Mouse (Mus musculus) left cerebral cortex, postnatal 25 days (tissue): ENCODE measurements around the gene Lamtor5. TPM values are rescaled to one million over a fixed set of nuclear protein-coding genes. Genes with fewer than 3 reads are reported as not detected.
A peak's percentile ranks its signal among the peaks of the same experiment; 100 is the strongest.

Source experiments
- DNase-seq, 2 experiments: peaks; one replicate each; pipeline ENCODE4 v3.0.0; 2022; ENCODE audit warnings: low spot score in 2 of 2, mixed read lengths in 1 of 2
- intact Hi-C: fragments of 180-260 bp; cut with DNase I; formaldehyde crosslinking; loops from one replicate; pipeline ENCODE4 v1.15.1; 2025
- total RNA-seq, 2 experiments: library from RNA; stranded (reverse); gene quantifications; 2 replicates each; pipeline ENCODE4 v1.2.3; 2021

Gene Lamtor5
- total RNA-seq, 2 experiments from 2014 or later, result 66.9 to 73.0 TPM

- peak; percentile 56 to 70 for DNase-seq
- intact Hi-C loops, result loop anchor here (2.0 kb wide), 1 partner anchor 54 kb away; the partner anchor contains the start of gene Lamtor5
These were observed 53.7 kb downstream of the Lamtor5 start for GRCm38 (mm10) chr3:107332127-107332959.

DNA sequence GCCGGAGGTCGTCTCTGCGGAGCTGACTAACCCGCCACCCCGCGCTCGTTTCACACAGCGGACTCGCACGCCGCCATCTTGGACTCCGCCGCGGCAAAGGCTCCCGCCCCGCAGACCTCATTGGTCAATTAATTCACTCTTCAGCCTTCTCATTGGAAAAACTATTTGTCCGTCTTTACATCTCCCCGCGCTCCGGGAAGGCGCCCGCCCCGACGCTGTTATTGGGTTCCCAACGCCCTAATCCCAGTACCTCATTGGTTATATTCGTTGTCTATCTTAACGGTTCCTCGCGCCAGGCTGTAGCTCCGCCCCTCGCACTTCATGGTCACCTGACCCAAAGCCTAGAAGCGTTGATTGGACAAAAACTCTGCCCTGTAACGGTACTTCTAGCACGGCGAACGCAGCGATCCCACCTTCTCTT lies 54.3 kb downstream of the Lamtor5 start:
- intact Hi-C loops, result loop anchor here (2.0 kb wide), 1 partner anchor 54 kb away; the partner anchor contains the start of gene Lamtor5

More for the DNA sequence above, 54.3 kb downstream of the Lamtor5 start:
- peak; percentile 96 to 100 for DNase-seq

Other genes with a start within 250 kb of the Lamtor5 start
- gene Kcna3, start 242.7 kb upstream of the Lamtor5 start, total RNA-seq, result 10 to 100 TPM; 31.0 to 31.8 TPM
- 100 to 1,000 TPM; 140 to 147 TPM for gene Kcna2, start 177.7 kb upstream of the Lamtor5 start, total RNA-seq
- gene Kcna10, start 95.8 kb upstream of the Lamtor5 start, total RNA-seq, result not detected
- gene Cym, start 57.1 kb upstream of the Lamtor5 start, total RNA-seq, result not detected
- not detected for gene A630076J17Rik, start 48.2 kb upstream of the Lamtor5 start, total RNA-seq
- gene Prok1, start 39.2 kb upstream of the Lamtor5 start, total RNA-seq, result under 1 TPM in 1 of 2 experiments, not detected in 1; 0.18 TPM
- gene Slc16a4, start 12.4 kb downstream of the Lamtor5 start, total RNA-seq, result 1 to 10 TPM; 1.7 TPM
- 10 to 100 TPM; 24.2 to 28.2 TPM for gene Rbm15, start 54.8 kb downstream of the Lamtor5 start, total RNA-seq
- 10 to 100 TPM; 62.5 to 66.4 TPM for gene Kcnc4, start 180.7 kb downstream of the Lamtor5 start, total RNA-seq
- gene Slc6a17, start 239.2 kb downstream of the Lamtor5 start, total RNA-seq, result 100 to 1,000 TPM; 396 to 412 TPM